Mouse (Mus musculus) cerebellum, adult 9-10 months (tissue): ENCODE measurements around the gene Hs3st3a1.

Source experiments
- DNase-seq: peaks from one replicate; pipeline ENCODE4 v3.0.0; 2022

Gene Hs3st3a1

GRCm38 (mm10) chr11:64489587-64490433, 54.7 kb downstream of the Hs3st3a1 start:
- DNase-seq = no peak

GRCm38 (mm10) chr11:64494448-64494847, 59.3 kb downstream of the Hs3st3a1 start:
- no peak for DNase-seq

- DNase-seq = no peak
These were observed 60.8 kb downstream of the Hs3st3a1 start for GRCm38 (mm10) chr11:64495935-64496334.

- no peak for DNase-seq
These were observed 61.5 kb downstream of the Hs3st3a1 start for GRCm38 (mm10) chr11:64496677-64497076.

- DNase-seq = no peak
These were observed 65.5 kb downstream of the Hs3st3a1 start for GRCm38 (mm10) chr11:64500536-64501112.

- no peak for DNase-seq
These were observed 67.9 kb downstream of the Hs3st3a1 start for GRCm38 (mm10) chr11:64503040-64503439.

- DNase-seq = no peak
These were observed 70.8 kb downstream of the Hs3st3a1 start for GRCm38 (mm10) chr11:64505924-64506323.

- DNase-seq = no peak
These were observed 71.9 kb downstream of the Hs3st3a1 start for GRCm38 (mm10) chr11:64507024-64507423.

GRCm38 (mm10) chr11:64509106-64509505, 74.0 kb downstream of the Hs3st3a1 start:
- no peak for DNase-seq

- DNase-seq = no peak
These were observed 77.2 kb downstream of the Hs3st3a1 start for GRCm38 (mm10) chr11:64512301-64512700.

- DNase-seq = no peak
These were observed 78.3 kb downstream of the Hs3st3a1 start for GRCm38 (mm10) chr11:64513419-64513818.

- no peak for DNase-seq
These were observed 81.8 kb downstream of the Hs3st3a1 start for GRCm38 (mm10) chr11:64516712-64517589.

- no peak for DNase-seq
These were observed 83.2 kb downstream of the Hs3st3a1 start for GRCm38 (mm10) chr11:64518146-64518841.

- DNase-seq = no peak
These were observed 89.0 kb downstream of the Hs3st3a1 start for GRCm38 (mm10) chr11:64523993-64524570.

GRCm38 (mm10) chr11:64537230-64537629, 102.1 kb downstream of the Hs3st3a1 start:
- DNase-seq = no peak

- DNase-seq = no peak
These were observed 106.7 kb downstream of the Hs3st3a1 start for GRCm38 (mm10) chr11:64541866-64542265.

GRCm38 (mm10) chr11:64542335-64542734, 107.2 kb downstream of the Hs3st3a1 start:
- no peak for DNase-seq

GRCm38 (mm10) chr11:64543181-64543641, 108.1 kb downstream of the Hs3st3a1 start:
- no peak for DNase-seq

GRCm38 (mm10) chr11:64544236-64544635, 109.1 kb downstream of the Hs3st3a1 start:
- no peak for DNase-seq

- no peak for DNase-seq
These were observed 114.2 kb downstream of the Hs3st3a1 start for GRCm38 (mm10) chr11:64549380-64549779.

GRCm38 (mm10) chr11:64549955-64550354, 114.8 kb downstream of the Hs3st3a1 start:
- no peak for DNase-seq

- no peak for DNase-seq
These were observed 123.2 kb downstream of the Hs3st3a1 start for GRCm38 (mm10) chr11:64558282-64558681.
